Mouse (Mus musculus): ENCODE data around the gene Masp1.

GRCm38 (mm10) chr16:23471551-23471950 is 49.1 kb downstream of the Masp1 start:
- TF ChIP-seq POLR2A (IDR thresholded peaks at IDR 0.05; ENCODE audit: low read depth, low read length), result no peak
- no peak for TF ChIP-seq CTCF (IDR thresholded peaks at IDR 0.05; ENCODE audit: extremely low read depth, insufficient read depth, insufficient read length, insufficient replicate concordance)

Data from spleen, adult 2 months (tissue).